In genomic region chr11:60302354-60303083, GRCm38 (mm10) we compare ENCODE assay signal across 8 mouse cellular contexts. TPM values are rescaled to one million over a fixed set of nuclear protein-coding genes. Genes with fewer than 3 reads are reported as not detected.
A peak's percentile ranks its signal among the peaks of the same experiment; 100 is the strongest.
DNase-seq lines count a peak whose midpoint lies in the region; ATAC-seq lines count a peak whose summit lies in the region.

No protein-coding gene starts in this region.

- 78% methylated on average over 10 of the region's 10 CpGs for WGBS in neural tube, embryonic 11.5 days
- WGBS in hindbrain, embryonic 15.5 days = 81% methylated on average over 10 of the region's 10 CpGs
- WGBS in midbrain, embryonic 14.5 days = 82% methylated on average over 10 of the region's 10 CpGs

- peak; percentile 13 for DNase-seq in neural tube, embryonic 11.5 days (ENCODE audit: low spot score)
- no peak for DNase-seq in neural tube, embryonic 10.5 days (ENCODE audit: extremely low spot score, low spot score)
- no peak for DNase-seq in midbrain, embryonic 14.5 days
- peak; percentile 38 for DNase-seq in yolk sac, embryonic 10.5 days (ENCODE audit: low spot score)
- DNase-seq in cerebellum, postnatal 36 days = no peak
- DNase-seq in adrenal gland, adult 18-20 months (ENCODE audit: low spot score in 2 of 2) = no peak
- DNase-seq in testis, postnatal 10 days (ENCODE audit: low spot score) = no peak

- no peak for ATAC-seq in neural tube, embryonic 11.5 days (ENCODE audit: insufficient read depth, low FRiP score, low TSS enrichment)
- no peak for ATAC-seq in hindbrain, embryonic 15.5 days (ENCODE audit: low FRiP score, low read depth)
- no peak for ATAC-seq in midbrain, embryonic 14.5 days (ENCODE audit: low FRiP score, low TSS enrichment)

- H3K9ac ChIP-seq in neural tube, embryonic 11.5 days (ENCODE audit: low read length) = peak overlapping the region; percentile 39; the same call in 1 of the 2 replicates
- no peak overlapping the region for H3K9ac ChIP-seq in hindbrain, embryonic 15.5 days
- H3K9ac ChIP-seq in midbrain, embryonic 14.5 days (replicated peaks; ENCODE audit: low read length) = no peak overlapping the region

- no peak overlapping the region for H3K4me2 ChIP-seq in neural tube, embryonic 11.5 days (ENCODE audit: low read depth)
- no peak overlapping the region for H3K4me2 ChIP-seq in hindbrain, embryonic 15.5 days
- H3K4me2 ChIP-seq in midbrain, embryonic 14.5 days (ENCODE audit: low read length) = no peak overlapping the region

- H3K27ac ChIP-seq in neural tube, embryonic 11.5 days (ENCODE audit: low read depth, low read length) = peak overlapping the region; percentile 53; the same call in 1 of the 2 replicates
- peak overlapping the region; percentile 78 for H3K27ac ChIP-seq in hindbrain, embryonic 15.5 days (replicated peaks)
- peak overlapping the region; percentile 88 for H3K27ac ChIP-seq in midbrain, embryonic 14.5 days (replicated peaks; ENCODE audit: low read depth, low read length)

- H3K9me3 ChIP-seq in neural tube, embryonic 11.5 days (ENCODE audit: control insufficient read depth, low read length) = no peaks in the 10 kb centered on the region
- H3K9me3 ChIP-seq in hindbrain, embryonic 15.5 days = no peaks in the 10 kb centered on the region
- H3K9me3 ChIP-seq in midbrain, embryonic 14.5 days (ENCODE audit: control insufficient read depth, low read length) = no peaks in the 10 kb centered on the region

- peaks cover 10% of the 10 kb centered on the region; the same call in 1 of the 2 replicates for H3K4me1 ChIP-seq in neural tube, embryonic 11.5 days (ENCODE audit: control insufficient read depth, insufficient read depth, low read length)
- peaks cover 38% of the 10 kb centered on the region for H3K4me1 ChIP-seq in hindbrain, embryonic 15.5 days (replicated peaks)
- H3K4me1 ChIP-seq in midbrain, embryonic 14.5 days (ENCODE audit: control insufficient read depth, insufficient read depth, low read length) = peaks cover 28% of the 10 kb centered on the region

- no peaks in the 10 kb centered on the region for H3K27me3 ChIP-seq in neural tube, embryonic 11.5 days (ENCODE audit: control insufficient read depth, insufficient read depth, low read length)
- no peaks in the 10 kb centered on the region for H3K27me3 ChIP-seq in hindbrain, embryonic 15.5 days
- H3K27me3 ChIP-seq in midbrain, embryonic 14.5 days (ENCODE audit: control insufficient read depth, insufficient read depth, low read length) = no peaks in the 10 kb centered on the region

- H3K36me3 ChIP-seq in neural tube, embryonic 11.5 days (ENCODE audit: control insufficient read depth, insufficient read depth, low read length) = no peaks in the 10 kb centered on the region
- H3K36me3 ChIP-seq in hindbrain, embryonic 15.5 days = no peaks in the 10 kb centered on the region
- H3K36me3 ChIP-seq in midbrain, embryonic 14.5 days (ENCODE audit: control insufficient read depth, insufficient read depth, low read length) = no peaks in the 10 kb centered on the region

- H3K4me3 ChIP-seq in neural tube, embryonic 11.5 days (ENCODE audit: low read depth, low read length) = no peak overlapping the region
- H3K4me3 ChIP-seq in hindbrain, embryonic 15.5 days = no peak overlapping the region
- no peak overlapping the region for H3K4me3 ChIP-seq in midbrain, embryonic 14.5 days (replicated peaks; ENCODE audit: low read depth, low read length)

RNA-seq across cellular contexts. Expression of gene Tom1l2, which starts 50.2 kb away (rescaled TPM):
- polyA plus RNA-seq in neural tube, embryonic 11.5 days (2014; fragmentation: Nextera tagmentation; extraction: Ambion mirVana) = 19.1 and 21.2 TPM in 2 replicates
- polyA plus RNA-seq in hindbrain, embryonic 15.5 days (2015; fragmentation: Nextera tagmentation; extraction: Ambion mirVana) = 65.4 and 71.4 TPM in 2 replicates
- 48.5 and 50.9 TPM in 2 replicates for polyA plus RNA-seq in midbrain, embryonic 14.5 days (2014; fragmentation: Nextera tagmentation; extraction: Ambion mirVana)
- 10 to 100 TPM; 63.0 to 80.7 TPM for total RNA-seq in adrenal gland, adult 18-20 months (2021)

RNA-seq across cellular contexts. Expression of gene Drc3, which starts 50.6 kb away (rescaled TPM):
- polyA plus RNA-seq in neural tube, embryonic 11.5 days (2014; fragmentation: Nextera tagmentation; extraction: Ambion mirVana) = 0.69 and 1.4 TPM in 2 replicates
- 7.1 and 7.7 TPM in 2 replicates for polyA plus RNA-seq in hindbrain, embryonic 15.5 days (2015; fragmentation: Nextera tagmentation; extraction: Ambion mirVana)
- 5.3 and 6.1 TPM in 2 replicates for polyA plus RNA-seq in midbrain, embryonic 14.5 days (2014; fragmentation: Nextera tagmentation; extraction: Ambion mirVana)
- 1 to 10 TPM in 1 of 2 experiments, under 1 TPM in 1; 0.73 to 1.6 TPM for total RNA-seq in adrenal gland, adult 18-20 months (2021)

Comparison
In these comparisons a context has a peak if more than half of its experiments do, and no peak if none do; other contexts are left out.
1. DNase-seq: peak in neural tube, embryonic 11.5 days (single experiment) and yolk sac, embryonic 10.5 days (single experiment); none in neural tube, embryonic 10.5 days (single experiment), midbrain, embryonic 14.5 days (single experiment), cerebellum, postnatal 36 days (0 of 2), adrenal gland, adult 18-20 months (0 of 2) and testis, postnatal 10 days (single experiment).
2. Peak in every context shown above with its lines, with median percentiles within 50 percentile points of each other: H3K27ac ChIP-seq.